30 mouse cellular contexts compared by ENCODE assay signal in genomic region chr10:77647461-77647860, GRCm38 (mm10). TPM values are rescaled to one million over a fixed set of nuclear protein-coding genes. Genes with fewer than 3 reads are reported as not detected.
"Had no signal": no experiment of that assay in that cellular context is flagged by ENCODE, and none has a peak within 500 bp of the region (broad histone marks: within the 10 kb centered on the region; RNA-seq: fewer than 3 reads in every experiment).

No protein-coding gene starts in this region.

- H3K9me3 ChIP-seq: kidney, embryonic 15.5 days; limb, embryonic 10.5 days; limb, embryonic 13.5 days; liver, embryonic 12.5 days; liver, embryonic 15.5 days; lung, embryonic 15.5 days had no signal

- H3K4me3 ChIP-seq: kidney, embryonic 15.5 days; limb, embryonic 10.5 days; limb, embryonic 13.5 days; liver, embryonic 12.5 days; liver, embryonic 15.5 days; lung, embryonic 15.5 days had no signal

- H3K9ac ChIP-seq: kidney, embryonic 15.5 days; limb, embryonic 13.5 days; liver, embryonic 12.5 days; liver, embryonic 15.5 days; lung, embryonic 15.5 days had no signal

- H3K27me3 ChIP-seq: kidney, embryonic 15.5 days; limb, embryonic 13.5 days; liver, embryonic 12.5 days; liver, embryonic 15.5 days; lung, embryonic 15.5 days had no signal

- H3K4me1 ChIP-seq: limb, embryonic 10.5 days; liver, embryonic 12.5 days; liver, embryonic 15.5 days had no signal

- H3K4me2 ChIP-seq: kidney, embryonic 15.5 days; limb, embryonic 13.5 days; liver, embryonic 12.5 days; liver, embryonic 15.5 days; lung, embryonic 15.5 days; midbrain, embryonic 11.5 days had no signal

- DNase-seq: kidney, postnatal 10 days; kidney, postnatal 36 days; layer of hippocampus, adult 9-11 months; liver; lung, adult 18-20 months; lung, postnatal 10 days; lung, postnatal 4 days; midbrain, embryonic 14.5 days; thymus, adult 18-20 months; thymus, postnatal 36 days had no signal

- H3K27ac ChIP-seq: kidney, embryonic 15.5 days; limb, embryonic 10.5 days; limb, embryonic 13.5 days; liver, embryonic 12.5 days; liver, embryonic 15.5 days; lung, embryonic 15.5 days had no signal

RNA-seq across cellular contexts. Expression of gene Tspear, which starts 38.9 kb away (rescaled TPM):
- total RNA-seq: layer of hippocampus, postnatal 25 days had no signal
- polyA plus RNA-seq: liver, embryonic 15.5 days had no signal

RNA-seq across cellular contexts. Expression of gene Gm49325, which starts 41.5 kb away (rescaled TPM):
- total RNA-seq: megakaryocyte progenitor cell, adult 5-6 weeks; megakaryocyte-erythroid progenitor cell, adult 5-6 weeks; midbrain, postnatal 0 days had no signal
- polyA plus RNA-seq: midbrain, embryonic 11.5 days; small intestine, adult 2 months; spleen, adult 2 months; testis, adult 2 months had no signal

RNA-seq across cellular contexts. Expression of gene Gm19402, which starts 43.1 kb away (rescaled TPM):
- total RNA-seq: layer of hippocampus, postnatal 25 days; left cerebral cortex, adult 18-20 months; left cerebral cortex, postnatal 25 days; megakaryocyte progenitor cell, adult 5-6 weeks; megakaryocyte-erythroid progenitor cell, adult 5-6 weeks; midbrain, postnatal 0 days had no signal
- polyA plus RNA-seq: kidney, embryonic 15.5 days; limb, embryonic 10.5 days; limb, embryonic 13.5 days; liver, embryonic 12.5 days; liver, embryonic 15.5 days; lung, embryonic 15.5 days; midbrain, embryonic 11.5 days; midbrain, embryonic 14.5 days; midbrain, postnatal 0 days; neural tube, embryonic 11.5 days; neural tube, embryonic 14.5 days; small intestine, adult 2 months; spleen, adult 2 months; stomach, embryonic 16.5 days; testis, adult 2 months; urinary bladder, adult 2 months had no signal
